51 mouse cellular contexts compared by ENCODE assay signal in genomic region chr7:52024050-52024626, GRCm38 (mm10). TPM values are rescaled to one million over a fixed set of nuclear protein-coding genes. Genes with fewer than 3 reads are reported as not detected.
"Had no signal": no experiment of that assay in that cellular context is flagged by ENCODE, and none has a peak within 500 bp of the region (broad histone marks: within the 10 kb centered on the region; RNA-seq: fewer than 3 reads in every experiment).

No protein-coding gene starts in this region.

- H3K9ac ChIP-seq: heart, embryonic 12.5 days; heart, embryonic 13.5 days; heart, embryonic 15.5 days; hindbrain, embryonic 12.5 days; hindbrain, embryonic 13.5 days; hindbrain, embryonic 14.5 days; hindbrain, embryonic 15.5 days; intestine, embryonic 15.5 days; kidney, embryonic 15.5 days had no signal

- H3K4me3 ChIP-seq: heart, embryonic 12.5 days; heart, embryonic 13.5 days; heart, embryonic 15.5 days; hindbrain, embryonic 10.5 days; hindbrain, embryonic 12.5 days; hindbrain, embryonic 13.5 days; hindbrain, embryonic 15.5 days; intestine, embryonic 15.5 days; kidney, embryonic 15.5 days; layer of hippocampus, adult 2 months; left cerebral cortex, adult 2 months had no signal

- H3K4me2 ChIP-seq: heart, embryonic 12.5 days; heart, embryonic 13.5 days; heart, embryonic 15.5 days; hindbrain, embryonic 12.5 days; hindbrain, embryonic 13.5 days; hindbrain, embryonic 14.5 days; hindbrain, embryonic 15.5 days; intestine, embryonic 15.5 days; kidney, embryonic 15.5 days had no signal

- H3K27me3 ChIP-seq: heart, embryonic 12.5 days; heart, embryonic 13.5 days; heart, embryonic 15.5 days; hindbrain, embryonic 12.5 days; hindbrain, embryonic 13.5 days; hindbrain, embryonic 15.5 days; intestine, embryonic 15.5 days; kidney, embryonic 15.5 days had no signal

- H3K4me1 ChIP-seq: heart, embryonic 12.5 days; heart, embryonic 13.5 days; heart, embryonic 15.5 days; hindbrain, embryonic 10.5 days; hindbrain, embryonic 12.5 days; hindbrain, embryonic 13.5 days; hindbrain, embryonic 15.5 days; intestine, embryonic 15.5 days; kidney, embryonic 15.5 days had no signal

- H3K36me3 ChIP-seq: heart, embryonic 12.5 days; heart, embryonic 13.5 days; heart, embryonic 15.5 days; hindbrain, embryonic 10.5 days; hindbrain, embryonic 12.5 days; hindbrain, embryonic 13.5 days; hindbrain, embryonic 15.5 days; intestine, embryonic 15.5 days; kidney, embryonic 15.5 days had no signal

- H3K9me3 ChIP-seq: heart, embryonic 12.5 days; heart, embryonic 13.5 days; heart, embryonic 15.5 days; hindbrain, embryonic 10.5 days; hindbrain, embryonic 12.5 days; hindbrain, embryonic 13.5 days; hindbrain, embryonic 15.5 days; intestine, embryonic 15.5 days; kidney, embryonic 15.5 days had no signal

- ATAC-seq: hindbrain, embryonic 16.5 days; hindbrain, postnatal 0 days; inflammation-experienced regulatory T-cells, adult 6 months; intestine, embryonic 15.5 days; intestine, embryonic 16.5 days; intestine, postnatal 0 days had no signal

- DNase-seq: heart, postnatal 10 days; heart, postnatal 14 days; heart, postnatal 36 days; heart, postnatal 4 days; kidney, adult 11 months; kidney, adult 18-20 months; kidney, adult 2 months; kidney, adult 8-10 months; kidney, adult 9 months; kidney, postnatal 10 days; kidney, postnatal 14 days; kidney, postnatal 25 days; kidney, postnatal 36 days; kidney, postnatal 4 days; layer of hippocampus, adult 9-11 months; layer of hippocampus, postnatal 36 days had no signal

- H3K27ac ChIP-seq: heart, embryonic 13.5 days; heart, embryonic 15.5 days; hindbrain, embryonic 10.5 days; hindbrain, embryonic 12.5 days; hindbrain, embryonic 13.5 days; hindbrain, embryonic 14.5 days; hindbrain, embryonic 15.5 days; hindbrain, postnatal 0 days; intestine, embryonic 15.5 days; kidney, embryonic 15.5 days; kidney, postnatal 0 days; layer of hippocampus, adult 2 months; left cerebral cortex, adult 2 months had no signal

RNA-seq across cellular contexts. Expression of gene 1700015G11Rik, which starts 8.6 kb away (rescaled TPM):
- total RNA-seq: heart, postnatal 10 days; heart, postnatal 14 days; heart, postnatal 25 days; heart, postnatal 36 days; heart, postnatal 4 days; hematopoietic stem cell, adult 5-6 weeks; hindbrain, postnatal 0 days; layer of hippocampus, adult 18-20 months; layer of hippocampus, adult 2 months; layer of hippocampus, adult 8-10 months; layer of hippocampus, postnatal 10 days; layer of hippocampus, postnatal 14 days; layer of hippocampus, postnatal 25 days; layer of hippocampus, postnatal 36 days; left cerebral cortex, adult 18-20 months; left cerebral cortex, adult 2 months; left cerebral cortex, adult 8-10 months had no signal
- polyA plus RNA-seq: heart, embryonic 12.5 days; heart, embryonic 13.5 days; heart, embryonic 14.5 days; heart, embryonic 15.5 days; heart, embryonic 16.5 days; heart, postnatal 0 days; hindbrain, embryonic 10.5 days; hindbrain, embryonic 11.5 days; hindbrain, embryonic 12.5 days; hindbrain, embryonic 13.5 days; hindbrain, embryonic 14.5 days; hindbrain, embryonic 15.5 days; hindbrain, embryonic 16.5 days; hindbrain, postnatal 0 days; inflammation-experienced regulatory T-cells, adult 6 months; intestine, embryonic 14.5 days; intestine, embryonic 15.5 days; intestine, embryonic 16.5 days; intestine, postnatal 0 days; kidney, adult 2 months; kidney, embryonic 14.5 days; kidney, embryonic 15.5 days; kidney, embryonic 16.5 days; kidney, postnatal 0 days; large intestine, adult 2 months had no signal
